Mouse (Mus musculus) liver, adult 2 months (tissue): Measurements from ENCODE around the gene Ubtd2. TPM values are rescaled to one million over a fixed set of nuclear protein-coding genes. Genes with fewer than 3 reads are reported as not detected.
A peak's percentile ranks its signal among the peaks of the same experiment; 100 is the strongest.

Experiments
- DNase-seq: peaks from one replicate; pipeline ENCODE4 v3.0.0-alpha.2; 2011; ENCODE audit warnings: low read depth, low spot score; ENCODE audit errors: extremely low read depth
- H3K27ac ChIP-seq: fragments of 200-500 bp; replicated peaks from 2 replicates; pipeline ENCODE4 v1.5.1; 2012; ENCODE audit warnings: low read depth, mild to moderate bottlenecking, control low read depth, inconsistent platforms, low read length; ENCODE audit not compliant: insufficient read depth
- H3K27me3 ChIP-seq: fragments of 200-500 bp; 2 replicates; pipeline ENCODE4 v1.6.1; 2012; ENCODE audit warnings: mild to moderate bottlenecking, moderate library complexity, low read length, inconsistent platforms; ENCODE audit not compliant: control insufficient read depth, insufficient read depth
- H3K36me3 ChIP-seq: fragments of 200-500 bp; 2 replicates; pipeline ENCODE4 v1.6.1; 2012; ENCODE audit warnings: low read length, inconsistent platforms; ENCODE audit not compliant: control insufficient read depth, insufficient read depth
- H3K4me1 ChIP-seq: fragments of 200-500 bp; 2 replicates; pipeline ENCODE4 v1.6.1; 2011; ENCODE audit warnings: low read length; ENCODE audit not compliant: control insufficient read depth, insufficient read depth
- H3K4me3 ChIP-seq: fragments of 200-500 bp; 2 replicates; pipeline ENCODE4 v1.5.1; 2011; ENCODE audit warnings: low read depth, mild to moderate bottlenecking, control low read depth, low read length, moderate library complexity; ENCODE audit not compliant: insufficient read depth
- H3K79me2 ChIP-seq: fragments of 200-500 bp; 2 replicates; pipeline ENCODE4 v1.6.1; 2012; ENCODE audit warnings: inconsistent platforms, mild to moderate bottlenecking, low read length, moderate library complexity; ENCODE audit not compliant: control insufficient read depth, insufficient read depth
- H3K9ac ChIP-seq: fragments of 200-500 bp; 2 replicates; pipeline ENCODE4 v1.6.1; 2012; ENCODE audit warnings: low read depth, mild to moderate bottlenecking, control low read depth, inconsistent platforms, low read length
- CTCF ChIP-seq: fragments of 200-500 bp; IDR thresholded peaks from 2 replicates; pipeline ENCODE4 v1.5.1; 2011; ENCODE audit warnings: low read depth, low read length, control low read depth
- POLR2A ChIP-seq: fragments of 200-500 bp; IDR thresholded peaks from 2 replicates; pipeline ENCODE4 v1.6.1; 2011; ENCODE audit warnings: low read length, control low read depth; ENCODE audit not compliant: insufficient read depth; ENCODE audit errors: extremely low read depth
- WGBS: fragments of 180-500 bp; shearing (Covaris S2); methylation state at CpG from one replicate; pipeline ENCODE4 v1.1.7; 2018; 5-methylcytosine and 5-hydroxymethylcytosine counted together
- polyA plus RNA-seq: library from polyadenylated mRNA; depleted of rRNA; stranded (reverse); fragments of >200 nt; gene quantifications from 2 replicates; pipeline ENCODE4 v1.2.3, GENCODE M21; 2012; rRNA removed
- total RNA-seq: library from RNA; depleted of rRNA; stranded (reverse); fragments of >200 nt; gene quantifications from 2 replicates; pipeline ENCODE4 v1.2.3, GENCODE M21; 2014; rRNA removed

Gene Ubtd2
- total RNA-seq: 1.5 and 2.2 TPM in 2 replicates
- polyA plus RNA-seq: 1.8 TPM in 2 replicates

DNA sequence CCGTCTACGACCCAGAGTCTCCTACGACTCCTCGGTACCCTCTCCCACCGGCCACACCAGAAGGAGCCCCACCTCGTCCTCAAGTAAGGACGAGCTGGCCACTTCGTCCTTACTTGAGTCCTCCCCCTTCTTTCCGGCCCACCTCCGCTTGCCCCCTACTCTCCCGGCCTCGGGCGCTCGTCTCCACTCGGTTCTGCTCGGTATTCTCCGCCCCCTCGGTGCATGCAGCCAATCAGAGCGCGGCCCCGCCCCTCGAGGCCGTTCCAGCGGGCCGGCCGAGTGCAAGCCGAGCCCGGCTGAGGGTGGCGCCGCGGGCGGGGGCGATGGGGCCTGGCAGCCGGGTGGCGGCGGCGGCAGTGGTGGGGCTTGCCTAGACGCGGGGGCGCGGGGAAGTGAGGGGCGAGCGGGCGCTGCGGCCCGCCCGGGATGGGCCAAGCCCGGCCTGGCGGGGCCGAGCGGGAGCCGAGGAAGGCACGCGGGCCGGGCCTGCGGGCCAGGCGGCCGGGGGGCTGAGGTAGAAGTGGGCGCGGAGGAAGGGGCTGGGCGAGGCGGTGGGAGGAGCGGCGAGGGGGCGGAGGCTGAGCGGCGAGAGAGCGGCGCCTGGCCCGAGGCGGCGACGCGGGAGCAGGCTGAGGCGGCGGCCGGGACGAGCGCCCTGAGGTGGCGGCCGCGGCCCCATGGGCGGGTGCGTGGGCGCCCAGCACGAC is at the start of gene Ubtd2:
Gene Ubtd2 (plus strand): TSS at position 571 of the 707 bp plus-strand sequence.
- H3K36me3 ChIP-seq: no peaks in the 10 kb centered on the region
- 0 out of 2 replicates have a peak, but pooled peaks cover 3% of the 10 kb centered on the region for H3K27me3 ChIP-seq
- under 1% methylated on average over 78 of the region's 86 CpGs for WGBS
- no peaks in the 10 kb centered on the region for H3K79me2 ChIP-seq
- H3K4me3 ChIP-seq: peak within 1 kb of the TSS; percentile 75
- no peak for TF ChIP-seq POLR2A
- TF ChIP-seq CTCF: no peak
- no peaks in the 10 kb centered on the region; the same call in 1 of the 2 replicates for H3K4me1 ChIP-seq
- peak within 1 kb of the TSS; percentile 89 for H3K9ac ChIP-seq
- H3K27ac ChIP-seq: peak within 1 kb of the TSS; percentile 57
- DNase-seq: peak; percentile 60

GRCm38 (mm10) chr11:32407863-32408262 is 47.3 kb upstream of the Ubtd2 start:
- Histone ChIP-seq H3K27me3 (no peaks in the 10 kb centered on the region), H3K36me3 (no peaks in the 10 kb centered on the region), H3K79me2 (no peaks in the 10 kb centered on the region), H3K4me1 (no peaks in the 10 kb centered on the region), H3K4me3 (no peak overlapping the region), H3K27ac (no peak overlapping the region), H3K9ac (no peak overlapping the region)
- TF ChIP-seq CTCF (no peak), POLR2A (no peak)
- no peak for DNase-seq
- whole genome bisulfite sequencing: 78% methylated on average over 3 of the region's 3 CpGs

- no peak overlapping the region for H3K9ac ChIP-seq
- no peak for DNase-seq
- no peaks in the 10 kb centered on the region for H3K27me3 ChIP-seq
- no peak overlapping the region for H3K4me3 ChIP-seq
- no peak for TF ChIP-seq CTCF
- TF ChIP-seq POLR2A: no peak
- H3K4me1 ChIP-seq: no peaks in the 10 kb centered on the region
- H3K36me3 ChIP-seq: no peaks in the 10 kb centered on the region
- H3K79me2 ChIP-seq: no peaks in the 10 kb centered on the region
- H3K27ac ChIP-seq: no peak overlapping the region
Observed at GRCm38 (mm10) chr11:32409052-32409451, 46.1 kb upstream of the Ubtd2 start.

DNA sequence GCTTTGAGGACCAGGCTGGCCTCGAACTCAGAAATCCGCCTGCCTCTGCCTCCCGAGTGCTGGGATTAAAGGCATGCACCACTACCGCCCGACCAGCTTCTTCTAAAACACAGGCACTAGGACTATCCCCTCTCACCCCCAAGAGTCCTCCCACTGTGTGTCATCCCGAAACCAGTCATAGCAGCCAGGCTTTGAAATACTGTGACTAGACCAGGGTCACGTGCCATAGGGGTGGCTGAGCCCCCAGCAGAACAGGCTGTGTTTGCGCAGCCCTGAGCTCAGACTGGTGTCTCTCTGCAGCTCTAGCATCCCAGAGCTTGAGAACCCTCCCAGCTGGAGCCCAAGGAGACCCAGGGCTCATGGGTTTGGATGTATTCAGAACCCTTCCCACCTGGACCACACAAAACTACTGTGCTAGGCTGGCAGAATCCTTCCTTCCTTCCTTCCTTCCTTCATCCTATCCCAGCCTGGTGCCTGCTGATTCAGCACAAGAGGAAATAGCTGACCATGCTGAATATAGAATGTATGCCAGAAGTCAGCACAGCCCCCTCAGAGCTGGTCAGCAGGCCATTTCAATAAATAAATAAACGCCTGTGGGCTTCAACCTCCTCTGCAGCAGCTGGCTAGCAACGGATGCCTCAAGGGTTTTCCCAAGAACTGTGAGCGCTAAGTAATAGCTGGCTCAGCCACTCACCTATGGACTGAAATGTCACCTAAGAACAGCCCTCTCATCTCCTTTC is 45.2 kb upstream of the Ubtd2 start:
- WGBS: 91% methylated on average over 11 of the region's 11 CpGs
- H3K36me3 ChIP-seq: no peaks in the 10 kb centered on the region
- no peak overlapping the region for H3K4me3 ChIP-seq
- TF ChIP-seq CTCF: no peak
- no peak for TF ChIP-seq POLR2A
- H3K9ac ChIP-seq: no peak overlapping the region
- no peaks in the 10 kb centered on the region for H3K27me3 ChIP-seq
- no peaks in the 10 kb centered on the region for H3K79me2 ChIP-seq
- no peak for DNase-seq
- no peak overlapping the region for H3K27ac ChIP-seq
- no peaks in the 10 kb centered on the region for H3K4me1 ChIP-seq

DNA sequence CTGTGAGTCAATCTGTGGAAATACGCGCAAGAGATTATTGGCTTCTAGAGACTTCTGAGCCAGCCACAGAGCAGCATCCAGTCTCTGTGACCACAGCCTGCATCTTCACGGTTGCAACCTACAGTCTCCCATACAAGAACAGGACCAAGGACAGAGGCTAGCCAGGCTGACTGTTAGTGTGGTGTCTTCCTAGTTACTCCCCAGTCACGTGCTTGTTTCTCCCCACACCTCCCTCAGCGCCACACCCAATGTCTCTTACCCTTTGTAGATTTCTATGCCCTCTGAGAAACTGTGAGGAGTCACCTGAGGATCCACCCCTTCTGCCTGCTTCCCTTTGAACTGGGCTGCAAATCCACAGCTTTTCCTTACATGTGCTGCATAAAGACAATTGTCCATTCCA is 35.2 kb upstream of the Ubtd2 start:
- no peak for TF ChIP-seq POLR2A
- no peak for TF ChIP-seq CTCF
- DNase-seq: no peak
- WGBS: 86% methylated on average over 5 of the region's 5 CpGs
- Histone ChIP-seq H3K4me1 (no peaks in the 10 kb centered on the region), H3K9ac (no peak overlapping the region), H3K36me3 (no peaks in the 10 kb centered on the region), H3K27me3 (no peaks in the 10 kb centered on the region), H3K79me2 (no peaks in the 10 kb centered on the region), H3K4me3 (no peak overlapping the region), H3K27ac (no peak overlapping the region)

GRCm38 (mm10) chr11:32423311-32423710 is 31.9 kb upstream of the Ubtd2 start:
- Histone ChIP-seq H3K4me3 (no peak overlapping the region), H3K79me2 (no peaks in the 10 kb centered on the region), H3K27ac (no peak overlapping the region), H3K4me1 (no peaks in the 10 kb centered on the region), H3K27me3 (no peaks in the 10 kb centered on the region), H3K9ac (no peak overlapping the region), H3K36me3 (no peaks in the 10 kb centered on the region)
- DNase-seq: no peak
- no peak for TF ChIP-seq POLR2A
- TF ChIP-seq CTCF: no peak
- WGBS: 79% methylated on average over 12 of the region's 12 CpGs
